Mouse (Mus musculus): ENCODE results near the gene Zfp36l1. TPM values are rescaled to one million over a fixed set of nuclear protein-coding genes. Genes with fewer than 3 reads are reported as not detected.

The Zfp36l1 gene
- polyA plus RNA-seq, 1 experiment from 2014 or later: 107 TPM

DNA sequence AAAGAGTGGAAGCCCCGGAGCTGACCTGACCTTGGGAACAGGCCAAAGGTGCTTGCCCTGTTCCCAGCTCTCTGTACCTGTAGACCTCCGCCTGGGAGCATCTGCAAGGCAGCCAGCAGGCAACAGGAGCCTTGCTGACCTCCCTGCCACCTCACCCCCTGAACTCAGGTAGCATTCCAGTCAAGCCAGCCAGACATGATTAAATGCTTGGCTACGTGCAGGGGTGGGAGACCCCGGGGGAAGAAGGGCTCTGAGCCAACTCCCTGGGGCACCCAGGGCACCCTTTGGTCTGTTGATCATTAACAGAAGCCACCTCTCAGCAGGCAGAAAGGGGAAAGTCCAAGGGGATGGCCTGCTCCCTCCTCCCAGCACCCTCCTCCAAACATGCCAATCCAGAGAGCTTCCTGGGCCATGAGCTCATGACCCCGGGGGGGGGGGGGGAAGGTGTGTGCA is 9.3 kb downstream of the Zfp36l1 start:
- peak overlapping the region; percentile 12; the same call in 1 of the 2 replicates for H3K9ac ChIP-seq
- peaks cover 4% of the 10 kb centered on the region; the same call in 1 of the 2 replicates for H3K4me1 ChIP-seq (replicated peaks)
- peak overlapping the region; percentile 28 for H3K4me2 ChIP-seq (replicated peaks)
- 21% methylated on average over 5 of the region's 5 CpGs for WGBS
- no peaks in the 10 kb centered on the region for H3K27me3 ChIP-seq (replicated peaks)
- peak overlapping the region; percentile 10 for H3K4me3 ChIP-seq (replicated peaks)
- ATAC-seq: peak; percentile 94
- peak overlapping the region; percentile 79 for H3K27ac ChIP-seq
- 0 out of 2 replicates have a peak, but pooled peaks cover 5% of the 10 kb centered on the region for H3K36me3 ChIP-seq
- H3K9me3 ChIP-seq: no peaks in the 10 kb centered on the region

GRCm38 (mm10) chr12:80103089-80103488 is 9.7 kb downstream of the Zfp36l1 start:
- ATAC-seq: peak; percentile 67
- H3K27me3 ChIP-seq (replicated peaks): no peaks in the 10 kb centered on the region
- peak overlapping the region; percentile 28 for H3K4me2 ChIP-seq (replicated peaks)
- no peaks in the 10 kb centered on the region for H3K9me3 ChIP-seq
- peak overlapping the region; percentile 10 for H3K4me3 ChIP-seq (replicated peaks)
- 0 out of 2 replicates have a peak, but pooled peaks cover 5% of the 10 kb centered on the region for H3K36me3 ChIP-seq
- H3K27ac ChIP-seq: peak overlapping the region; percentile 64
- peaks cover 4% of the 10 kb centered on the region; the same call in 1 of the 2 replicates for H3K4me1 ChIP-seq (replicated peaks)
- H3K9ac ChIP-seq: peak overlapping the region; percentile 12; the same call in 1 of the 2 replicates
- WGBS: 43% methylated on average over 4 of the region's 4 CpGs

DNA sequence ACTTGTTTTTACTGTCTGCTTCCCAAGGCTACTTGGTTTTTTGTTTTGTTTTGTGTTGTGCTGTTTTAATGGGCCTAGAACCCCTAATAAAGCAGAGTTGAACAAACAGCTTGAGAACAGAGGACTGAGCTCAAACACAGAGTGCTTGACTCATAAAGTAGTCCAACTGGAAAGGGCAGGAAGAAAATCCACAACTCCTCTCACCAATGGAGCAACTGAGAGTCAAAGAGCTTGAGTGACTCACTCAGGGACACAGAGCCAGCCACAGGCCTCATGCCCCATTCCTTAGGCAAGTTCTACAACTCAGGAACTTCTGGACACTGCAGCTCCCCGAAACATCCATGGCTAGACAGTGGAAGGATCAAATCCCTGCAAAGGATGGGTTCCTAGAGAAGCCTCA is 14.0 kb downstream of the Zfp36l1 start:
- WGBS: 82% methylated on average over 1 of the region's 1 CpGs
- H3K27ac ChIP-seq: no peak overlapping the region
- no peaks in the 10 kb centered on the region for H3K27me3 ChIP-seq (replicated peaks)
- no peaks in the 10 kb centered on the region for H3K36me3 ChIP-seq
- no peaks in the 10 kb centered on the region for H3K9me3 ChIP-seq
- H3K4me1 ChIP-seq (replicated peaks): peaks cover 4% of the 10 kb centered on the region; the same call in 1 of the 2 replicates
- H3K9ac ChIP-seq: no peak overlapping the region
- no peak overlapping the region for H3K4me3 ChIP-seq (replicated peaks)
- H3K4me2 ChIP-seq (replicated peaks): no peak overlapping the region
- ATAC-seq: no peak

- ATAC-seq: no peak
- 75% methylated on average over 6 of the region's 6 CpGs for WGBS
- H3K9ac ChIP-seq: no peak overlapping the region
- no peak overlapping the region for H3K27ac ChIP-seq
- H3K4me2 ChIP-seq (replicated peaks): no peak overlapping the region
- H3K36me3 ChIP-seq: no peaks in the 10 kb centered on the region
- no peaks in the 10 kb centered on the region for H3K27me3 ChIP-seq (replicated peaks)
- peaks cover 4% of the 10 kb centered on the region for H3K4me1 ChIP-seq (replicated peaks)
- no peak overlapping the region for H3K4me3 ChIP-seq (replicated peaks)
- H3K9me3 ChIP-seq: no peaks in the 10 kb centered on the region
Measured at GRCm38 (mm10) chr12:80096734-80097133, 16.1 kb downstream of the Zfp36l1 start.

DNA sequence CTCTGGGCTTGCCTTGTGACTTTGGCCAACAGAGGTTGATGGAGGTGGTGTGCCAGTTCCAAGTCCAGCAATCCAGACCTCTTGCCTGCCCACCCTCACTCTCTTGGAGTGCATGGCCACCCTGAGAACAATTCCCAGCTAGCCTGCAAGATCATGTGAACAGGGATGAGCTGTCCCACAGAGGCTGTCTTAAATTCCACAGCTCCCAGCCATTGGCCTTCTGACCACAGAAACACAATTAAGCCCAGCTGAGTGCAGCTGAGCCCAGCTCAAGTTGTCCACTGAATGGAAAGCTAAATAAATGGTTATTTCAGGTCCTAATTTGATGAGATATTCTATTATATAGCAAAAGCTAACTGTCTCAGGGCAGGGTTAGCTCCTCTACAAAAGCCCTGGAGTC is 20.0 kb downstream of the Zfp36l1 start:
- no peak for ATAC-seq

GRCm38 (mm10) chr12:80091080-80091479 is 21.7 kb downstream of the Zfp36l1 start:
- Histone ChIP-seq H3K27ac (peak overlapping the region; percentile 58), H3K4me2 (replicated peaks) (peak overlapping the region; percentile 42), H3K4me3 (replicated peaks) (no peak overlapping the region), H3K36me3 (no peaks in the 10 kb centered on the region), H3K9ac (0 out of 2 replicates have a peak overlapping the region, but pooled peaks have one; percentile 3), H3K9me3 (no peaks in the 10 kb centered on the region), H3K27me3 (replicated peaks) (no peaks in the 10 kb centered on the region), H3K4me1 (replicated peaks) (peaks cover 13% of the 10 kb centered on the region)
- ATAC-seq: peak; percentile 57; the same call in 1 of the 2 replicates
- WGBS: 18% methylated on average over 8 of the region's 8 CpGs

More for the DNA sequence above, 20.0 kb downstream of the Zfp36l1 start:
- Histone ChIP-seq H3K27me3 (replicated peaks) (no peaks in the 10 kb centered on the region), H3K9ac (no peak overlapping the region), H3K9me3 (no peaks in the 10 kb centered on the region), H3K4me3 (replicated peaks) (no peak overlapping the region), H3K4me2 (replicated peaks) (no peak overlapping the region), H3K36me3 (no peaks in the 10 kb centered on the region), H3K27ac (no peak overlapping the region), H3K4me1 (replicated peaks) (peaks cover 13% of the 10 kb centered on the region)

DNA sequence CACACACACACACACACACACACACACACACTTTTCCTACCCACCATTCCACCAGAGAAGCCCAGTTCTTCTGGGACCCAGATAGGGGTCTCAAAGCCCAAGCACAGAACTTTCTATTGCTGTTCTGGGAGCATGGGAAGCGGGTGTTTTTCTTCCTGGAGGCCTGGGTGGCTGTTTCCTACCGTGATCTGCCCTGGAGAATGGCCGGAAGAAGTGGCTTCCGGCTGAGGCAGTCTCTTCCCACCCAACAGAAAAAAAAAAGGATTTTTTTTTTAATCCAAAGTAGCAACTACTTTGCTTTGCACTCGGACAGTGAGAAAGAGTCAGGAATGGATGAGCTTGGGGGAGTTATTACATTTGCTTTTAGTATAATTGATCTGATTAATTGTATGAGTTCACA is 22.3 kb downstream of the Zfp36l1 start:
- peak overlapping the region; percentile 58; the same call in 1 of the 2 replicates for H3K27ac ChIP-seq
- no peak for ATAC-seq
- no peaks in the 10 kb centered on the region for H3K9me3 ChIP-seq
- H3K4me2 ChIP-seq (replicated peaks): no peak overlapping the region
- H3K36me3 ChIP-seq: no peaks in the 10 kb centered on the region
- no peak overlapping the region for H3K9ac ChIP-seq
- 59% methylated on average over 5 of the region's 5 CpGs for WGBS
- peaks cover 13% of the 10 kb centered on the region for H3K4me1 ChIP-seq (replicated peaks)
- H3K4me3 ChIP-seq (replicated peaks): no peak overlapping the region
- no peaks in the 10 kb centered on the region for H3K27me3 ChIP-seq (replicated peaks)

DNA sequence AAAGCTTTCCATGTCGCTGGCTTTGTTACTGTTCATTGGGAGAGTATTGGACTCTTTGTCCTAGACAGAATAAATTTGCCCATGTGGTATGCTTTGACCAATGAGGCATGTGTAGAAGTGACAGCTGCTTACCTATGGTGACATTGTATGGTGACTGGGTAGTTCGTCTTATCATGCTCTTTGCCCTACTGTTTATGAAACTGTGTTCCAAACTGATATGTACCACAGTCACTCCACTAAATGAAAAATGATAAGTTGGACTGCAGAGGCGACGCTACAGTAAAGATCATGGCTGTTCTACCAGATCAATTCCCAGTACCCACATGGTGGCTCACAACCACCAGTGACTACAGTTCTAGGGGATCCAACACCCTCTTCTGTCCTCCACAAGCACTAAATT is 24.7 kb downstream of the Zfp36l1 start:
- Histone ChIP-seq H3K4me3 (replicated peaks) (no peak overlapping the region), H3K4me2 (replicated peaks) (no peak overlapping the region), H3K9ac (no peak overlapping the region), H3K27ac (0 out of 2 replicates have a peak overlapping the region, but pooled peaks have one; percentile 6), H3K27me3 (replicated peaks) (no peaks in the 10 kb centered on the region), H3K36me3 (no peaks in the 10 kb centered on the region), H3K4me1 (replicated peaks) (peaks cover 33% of the 10 kb centered on the region), H3K9me3 (no peaks in the 10 kb centered on the region)
- 74% methylated on average over 4 of the region's 4 CpGs for WGBS
- peak; percentile 32; the same call in 1 of the 2 replicates for ATAC-seq

DNA sequence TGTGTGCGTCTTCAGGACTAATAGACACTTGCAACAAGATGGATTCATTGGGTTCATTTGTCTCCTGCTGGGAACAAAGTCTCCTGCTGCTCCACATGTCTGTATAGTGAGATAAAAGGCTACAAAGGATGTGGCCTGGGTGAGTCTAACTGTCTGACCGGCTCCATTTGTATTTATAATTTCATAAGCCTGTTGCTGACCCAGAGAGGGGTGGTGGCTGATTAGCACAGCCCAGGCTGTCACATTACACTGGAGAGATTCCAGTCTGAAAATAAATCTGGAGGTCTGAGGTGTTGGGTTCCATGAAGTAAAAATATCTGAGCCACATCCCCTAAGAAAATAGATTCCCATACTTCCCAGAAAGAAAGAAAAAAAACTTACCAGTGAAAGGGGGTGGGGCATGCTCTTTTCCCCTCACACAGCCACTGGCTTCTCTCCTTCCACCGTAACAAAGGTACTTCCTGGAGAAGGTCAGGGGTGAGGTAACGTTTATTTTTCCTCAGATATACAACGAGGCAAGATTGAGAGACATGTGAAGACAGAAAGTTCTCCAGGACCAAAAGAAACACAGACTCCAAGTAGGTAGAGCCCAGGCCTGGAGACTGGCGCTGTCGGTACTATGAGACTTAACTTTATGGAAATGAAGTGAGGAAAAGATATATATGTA is 28.2 kb downstream of the Zfp36l1 start:
- 28% methylated on average over 7 of the region's 7 CpGs for WGBS
- Histone ChIP-seq H3K4me2 (replicated peaks) (no peak overlapping the region; the same call in 1 of the 2 replicates), H3K27ac (peak overlapping the region; percentile 63)

DNA sequence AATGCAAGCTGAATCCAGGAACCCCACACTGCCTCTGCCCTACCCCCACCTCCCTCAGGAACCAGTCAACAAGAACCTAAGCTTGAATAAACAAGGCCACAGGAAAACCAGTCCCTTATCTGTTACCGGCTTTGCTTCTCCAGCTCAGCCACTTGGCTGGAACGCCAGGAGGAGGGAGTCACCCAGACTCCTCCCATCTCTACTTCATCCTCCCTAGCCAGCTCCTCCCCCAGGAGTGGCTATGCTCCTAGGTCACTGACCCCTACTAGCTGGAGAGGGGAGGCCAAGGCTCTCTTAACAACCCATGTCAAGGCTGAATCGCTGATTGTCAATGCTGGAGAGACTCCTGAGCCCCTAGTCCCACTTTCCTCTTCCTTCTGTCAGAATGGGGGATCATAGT is 28.9 kb downstream of the Zfp36l1 start:
- peak overlapping the region; percentile 22; the same call in 1 of the 2 replicates for H3K4me2 ChIP-seq (replicated peaks)
- H3K27ac ChIP-seq: peak overlapping the region; percentile 63
- H3K4me1 ChIP-seq (replicated peaks): peaks cover 31% of the 10 kb centered on the region
- no peaks in the 10 kb centered on the region for H3K27me3 ChIP-seq (replicated peaks)
- no peak overlapping the region for H3K9ac ChIP-seq
- H3K9me3 ChIP-seq: no peaks in the 10 kb centered on the region
- WGBS: 9% methylated on average over 3 of the region's 3 CpGs
- no peak overlapping the region for H3K4me3 ChIP-seq (replicated peaks)
- ATAC-seq: peak; percentile 96
- H3K36me3 ChIP-seq: no peaks in the 10 kb centered on the region

More for the DNA sequence above, 28.2 kb downstream of the Zfp36l1 start:
- no peaks in the 10 kb centered on the region for H3K36me3 ChIP-seq
- H3K27me3 ChIP-seq (replicated peaks): no peaks in the 10 kb centered on the region
- peak; percentile 49 for ATAC-seq
- peaks cover 31% of the 10 kb centered on the region for H3K4me1 ChIP-seq (replicated peaks)
- H3K9ac ChIP-seq: no peak overlapping the region
- H3K4me3 ChIP-seq (replicated peaks): no peak overlapping the region
- H3K9me3 ChIP-seq: no peaks in the 10 kb centered on the region

DNA sequence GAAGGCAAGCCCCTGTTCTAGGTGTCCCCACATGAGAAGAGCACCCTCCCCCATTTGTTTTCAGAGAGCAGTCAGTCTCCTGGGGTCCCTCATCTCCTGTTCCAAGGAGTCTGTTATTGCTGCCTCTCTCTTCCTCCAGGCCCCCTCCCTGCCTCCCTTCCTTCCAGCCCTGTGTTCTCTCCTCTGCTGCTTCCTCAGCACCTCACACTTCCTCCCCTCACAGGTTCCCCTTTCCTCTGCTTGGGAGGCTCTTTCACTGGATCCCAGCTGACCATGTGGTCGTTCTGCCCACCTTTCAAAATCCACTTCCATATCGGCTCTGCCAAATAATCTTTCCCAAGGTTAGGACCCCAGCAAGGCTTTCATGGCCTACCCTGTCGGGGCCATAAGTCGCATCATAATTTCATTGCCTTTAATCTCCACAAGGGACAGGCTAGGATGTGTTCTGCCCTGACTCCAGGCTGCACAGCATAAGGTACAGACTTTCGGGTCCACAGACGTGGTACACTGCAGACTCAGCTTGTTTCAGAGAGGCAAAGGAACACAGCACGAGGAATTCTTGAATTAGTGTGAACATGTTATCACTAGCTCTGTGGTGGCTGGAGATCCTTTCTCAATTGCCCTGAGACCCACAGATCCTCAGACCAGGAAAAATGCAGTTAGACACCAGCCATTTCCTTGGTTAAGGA is 29.5 kb downstream of the Zfp36l1 start:
- no peak overlapping the region for H3K9ac ChIP-seq

GRCm38 (mm10) chr12:80082730-80083129 is 30.1 kb downstream of the Zfp36l1 start:
- Histone ChIP-seq H3K4me3 (replicated peaks) (no peak overlapping the region), H3K27ac (0 out of 2 replicates have a peak overlapping the region, but pooled peaks have one; percentile 7), H3K4me2 (replicated peaks) (no peak overlapping the region), H3K27me3 (replicated peaks) (no peaks in the 10 kb centered on the region), H3K4me1 (replicated peaks) (peaks cover 31% of the 10 kb centered on the region), H3K9me3 (no peaks in the 10 kb centered on the region), H3K9ac (no peak overlapping the region), H3K36me3 (no peaks in the 10 kb centered on the region)
- WGBS: 83% methylated on average over 4 of the region's 4 CpGs
- no peak for ATAC-seq

More for the DNA sequence above, 29.5 kb downstream of the Zfp36l1 start:
- peak overlapping the region; percentile 22; the same call in 1 of the 2 replicates for H3K4me2 ChIP-seq (replicated peaks)
- no peaks in the 10 kb centered on the region for H3K27me3 ChIP-seq (replicated peaks)
- WGBS: 50% methylated on average over 7 of the region's 7 CpGs
- no peaks in the 10 kb centered on the region for H3K36me3 ChIP-seq
- H3K27ac ChIP-seq: peak overlapping the region; percentile 63
- no peaks in the 10 kb centered on the region for H3K9me3 ChIP-seq
- no peak overlapping the region for H3K4me3 ChIP-seq (replicated peaks)
- 0 out of 2 replicates have a peak, but pooled peaks have one; percentile 25 for ATAC-seq
- H3K4me1 ChIP-seq (replicated peaks): peaks cover 31% of the 10 kb centered on the region

Measured in intestine, embryonic 15.5 days (tissue).